Mouse (Mus musculus) inflammation-experienced regulatory T-cells, adult 6 months (primary cell): ENCODE results near the gene Myo1g. TPM values are rescaled to one million over a fixed set of nuclear protein-coding genes. Genes with fewer than 3 reads are reported as not detected.
"Not testable (repeated sequence)": the region's sequence is repeated elsewhere in the genome, so short reads cannot be mapped to it uniquely, and the experiment has no call there.

Experiments used
- ATAC-seq: one replicate; pipeline ENCODE4 v1.8.0; 2017
- polyA plus RNA-seq, 3 experiments: library from polyadenylated mRNA; unstranded; fragments of 100-300 nt; shearing (Covaris generic); gene quantifications; one replicate each; pipeline ENCODE4 v1.2.1; 2017

Gene Myo1g
- polyA plus RNA-seq, 3 experiments from 2014 or later: 117 to 248 (median 132) TPM

- ATAC-seq: peak; percentile 97
Measured at GRCm38 (mm10) chr11:6528186-6529006, 7.6 kb upstream of the Myo1g start.

- no peak for ATAC-seq
Measured at GRCm38 (mm10) chr11:6527256-6528185, 6.8 kb upstream of the Myo1g start.

- not testable (repeated sequence) for ATAC-seq
Measured at GRCm38 (mm10) chr11:6526526-6527255, 5.9 kb upstream of the Myo1g start.

- ATAC-seq: no peak
Measured at GRCm38 (mm10) chr11:6525241-6525640, 4.5 kb upstream of the Myo1g start.

- no peak for ATAC-seq
Measured at GRCm38 (mm10) chr11:6524880-6525238, 4.1 kb upstream of the Myo1g start.

GRCm38 (mm10) chr11:6524165-6524879 lies 3.6 kb upstream of the Myo1g start:
- ATAC-seq: no peak

- no peak for ATAC-seq
Measured at GRCm38 (mm10) chr11:6523662-6524088, 2.9 kb upstream of the Myo1g start.

- ATAC-seq: peak; percentile 32
Measured at GRCm38 (mm10) chr11:6522782-6523525, 2.2 kb upstream of the Myo1g start.

GRCm38 (mm10) chr11:6519491-6520033 lies 1.2 kb downstream of the Myo1g start:
- ATAC-seq: peak; percentile 23

- ATAC-seq: no peak
Measured at GRCm38 (mm10) chr11:6514837-6515236, 5.9 kb downstream of the Myo1g start.

GRCm38 (mm10) chr11:6508269-6508876 lies 12.4 kb downstream of the Myo1g start:
- ATAC-seq: no peak

- no peak for ATAC-seq
Measured at GRCm38 (mm10) chr11:6506516-6506915, 14.2 kb downstream of the Myo1g start.

- no peak for ATAC-seq
Measured at GRCm38 (mm10) chr11:6504689-6505088, 16.1 kb downstream of the Myo1g start.

GRCm38 (mm10) chr11:6504226-6504625 lies 16.5 kb downstream of the Myo1g start:
- no peak for ATAC-seq

- no peak for ATAC-seq
Measured at GRCm38 (mm10) chr11:6502506-6502905, 18.3 kb downstream of the Myo1g start.

- ATAC-seq: peak; percentile 58
Measured at GRCm38 (mm10) chr11:6497311-6497948, 23.3 kb downstream of the Myo1g start.

GRCm38 (mm10) chr11:6489691-6490503 lies 30.9 kb downstream of the Myo1g start:
- ATAC-seq: peak; percentile 46

GRCm38 (mm10) chr11:6489257-6489656 lies 31.5 kb downstream of the Myo1g start:
- no peak for ATAC-seq

GRCm38 (mm10) chr11:6488041-6488684 lies 32.6 kb downstream of the Myo1g start:
- no peak for ATAC-seq
